Mouse (Mus musculus) adrenal gland, postnatal 4 days (tissue): ENCODE measurements around the gene Tomt. TPM values are rescaled to one million over a fixed set of nuclear protein-coding genes. Genes with fewer than 3 reads are reported as not detected.
A peak's percentile ranks its signal among the peaks of the same experiment; 100 is the strongest.

Source experiments
- DNase-seq, 2 experiments: peaks; one replicate each; pipeline ENCODE4 v3.0.0; 2021 to 2022; ENCODE audit warnings: low spot score in 2 of 2, mixed read lengths in 2 of 2
- total RNA-seq, 2 experiments: library from RNA; stranded (reverse); gene quantifications; 2 replicates each; pipeline ENCODE4 v1.2.3; 2021

The Tomt gene
- total RNA-seq, 2 experiments from 2014 or later, result not detected

DNA sequence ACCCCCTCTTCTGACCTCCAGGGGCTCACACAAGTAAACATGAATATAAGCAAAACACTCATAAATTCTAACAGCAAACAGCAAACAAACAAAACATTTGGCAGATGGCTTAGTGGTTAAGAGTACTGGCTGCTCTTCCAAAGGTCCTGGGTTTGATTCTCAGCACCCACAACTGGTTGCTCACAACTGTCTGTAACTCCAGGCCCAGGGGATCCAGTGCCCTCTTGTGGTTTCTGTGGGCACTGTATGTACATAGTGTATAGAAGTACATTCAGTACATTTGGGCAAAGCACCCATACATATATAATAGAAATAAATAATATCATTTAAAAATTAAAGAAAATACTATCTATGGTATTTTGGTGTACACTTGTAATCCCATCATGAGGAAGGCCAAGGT lies 3.3 kb downstream of the Tomt start:
- no peak for DNase-seq

DNA sequence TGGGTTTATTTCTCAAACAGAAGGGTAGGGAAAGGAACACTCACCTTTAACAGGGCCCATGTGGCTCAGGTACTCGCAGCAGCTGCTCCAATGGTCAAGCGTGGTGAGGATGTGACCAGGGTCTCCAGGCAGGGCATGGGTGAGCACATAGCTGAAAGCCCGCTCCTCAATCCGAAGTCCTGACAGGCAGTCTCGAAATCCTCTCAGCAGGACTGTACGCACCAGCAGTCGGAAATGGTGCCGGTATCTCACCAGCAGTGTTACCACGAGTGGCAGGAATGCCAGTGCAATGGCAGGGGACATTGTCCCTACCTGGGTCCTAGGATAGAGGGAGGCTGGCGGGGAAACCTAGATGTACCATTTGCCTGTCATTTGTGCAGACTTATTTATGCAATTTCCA lies 4.2 kb downstream of the Tomt start:
- no peak for DNase-seq

GRCm38 (mm10) chr7:101900331-101901097 lies 5.6 kb downstream of the Tomt start:
- DNase-seq, result no peak

DNA sequence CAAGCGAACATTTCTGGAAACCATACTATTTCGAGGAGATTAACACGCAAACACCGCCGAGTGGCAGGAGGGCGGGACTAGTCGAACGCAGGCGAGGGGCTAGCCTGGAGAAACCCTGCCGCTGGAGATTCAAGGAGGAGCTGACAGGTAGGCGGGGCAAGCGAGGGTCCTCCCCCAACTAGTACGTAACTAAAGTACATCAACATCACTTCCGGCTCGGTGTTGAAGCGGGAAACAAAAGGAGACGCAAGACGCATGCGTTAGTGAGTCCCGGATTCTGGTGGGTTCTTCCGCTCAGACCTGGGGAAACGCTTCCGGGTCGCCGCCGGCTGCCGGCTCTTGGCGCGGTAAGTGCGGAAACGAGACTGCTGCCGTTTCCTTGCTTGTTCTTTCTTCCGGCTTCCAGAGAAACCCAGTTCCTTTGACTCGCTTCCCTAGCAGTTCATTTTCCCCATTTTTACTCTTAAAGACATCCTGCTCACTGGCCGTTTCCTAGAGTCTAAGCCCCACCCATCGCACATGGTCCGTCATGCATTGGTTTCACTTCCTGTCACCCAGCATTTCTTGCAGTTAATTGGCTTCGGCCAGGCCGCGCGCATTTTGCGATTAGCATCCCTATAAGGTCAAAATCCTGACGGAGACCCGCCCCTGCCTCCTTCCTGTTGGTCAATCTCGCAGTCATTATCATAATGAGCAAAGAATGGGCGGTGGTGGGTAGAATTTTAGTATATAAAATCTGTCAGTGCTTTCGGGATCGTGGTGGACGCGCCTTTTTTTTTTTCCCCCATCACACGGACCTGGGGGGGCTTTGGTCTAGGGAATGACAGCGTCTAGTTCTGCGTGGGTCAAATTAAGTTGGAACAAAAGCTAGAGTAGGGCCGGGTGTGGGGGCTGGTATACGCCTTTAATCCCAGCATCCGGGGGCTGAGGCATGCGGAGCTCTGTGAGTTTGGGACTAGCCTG lies 9.8 kb downstream of the Tomt start:
- peak; percentile 75 to 91 for DNase-seq

- DNase-seq, result no peak
Observed at GRCm38 (mm10) chr7:101895695-101896094, 10.5 kb downstream of the Tomt start.

GRCm38 (mm10) chr7:101888460-101888859 lies 17.7 kb downstream of the Tomt start:
- DNase-seq, result no peak

- no peak for DNase-seq
Observed at GRCm38 (mm10) chr7:101886274-101886673, 19.9 kb downstream of the Tomt start.

GRCm38 (mm10) chr7:101884160-101884559 lies 22.0 kb downstream of the Tomt start:
- no peak for DNase-seq

DNA sequence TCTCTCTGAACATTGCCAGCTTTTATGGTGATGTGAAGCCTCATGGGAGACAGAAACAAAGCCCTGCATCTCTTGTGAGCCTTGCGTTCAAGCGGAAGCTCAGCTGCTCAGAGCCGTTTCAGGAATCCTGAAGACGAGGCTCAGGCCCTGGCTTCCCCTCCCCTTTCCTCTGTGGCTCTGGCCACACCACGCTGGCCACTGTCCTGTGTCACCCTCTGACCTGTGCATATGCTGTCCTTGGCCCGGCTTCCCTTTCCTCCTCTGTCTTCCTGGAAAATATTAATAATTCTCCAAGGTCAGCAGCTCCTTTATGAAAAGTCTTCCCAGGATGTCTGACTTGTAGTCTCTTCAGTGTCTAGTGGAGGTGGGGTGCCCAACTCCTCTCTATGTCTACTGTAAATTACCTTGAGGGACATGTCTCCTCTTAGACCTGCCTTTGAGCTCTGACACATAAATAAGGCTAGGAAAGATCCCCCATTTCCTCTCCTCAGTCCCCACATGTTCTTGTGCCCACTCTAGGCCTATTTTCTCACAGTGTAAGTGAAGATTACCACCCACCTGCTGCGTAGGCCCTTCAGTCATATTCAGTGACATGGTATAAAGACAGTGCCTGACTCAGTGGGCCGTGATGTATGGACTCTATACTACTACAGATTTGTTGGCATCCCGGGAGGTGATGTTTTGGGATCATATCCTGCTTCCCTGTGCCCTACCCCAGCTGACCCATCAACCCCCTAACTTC lies 23.6 kb downstream of the Tomt start:
- DNase-seq, result no peak

- no peak for DNase-seq
Observed at GRCm38 (mm10) chr7:101880855-101881254, 25.3 kb downstream of the Tomt start.

DNA sequence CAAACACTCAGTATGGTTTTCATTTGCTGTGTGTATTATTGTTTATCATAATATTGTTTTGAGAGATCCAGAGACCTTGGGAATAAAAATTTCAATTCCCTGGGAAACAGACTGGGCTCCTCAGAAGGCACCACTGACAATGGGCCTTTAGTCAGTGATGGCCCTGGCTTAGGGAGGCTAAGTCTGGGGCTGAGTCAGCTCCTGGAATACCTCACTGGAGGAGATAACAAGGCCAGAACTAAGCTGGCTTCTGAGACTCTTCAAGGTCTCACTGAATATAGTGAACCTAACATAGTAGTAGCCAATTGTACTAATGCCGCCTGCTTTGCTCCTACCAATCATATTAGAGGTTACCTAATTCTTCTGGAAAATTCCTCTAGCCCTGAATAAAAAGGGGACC lies 30.2 kb downstream of the Tomt start:
- DNase-seq, result no peak

DNA sequence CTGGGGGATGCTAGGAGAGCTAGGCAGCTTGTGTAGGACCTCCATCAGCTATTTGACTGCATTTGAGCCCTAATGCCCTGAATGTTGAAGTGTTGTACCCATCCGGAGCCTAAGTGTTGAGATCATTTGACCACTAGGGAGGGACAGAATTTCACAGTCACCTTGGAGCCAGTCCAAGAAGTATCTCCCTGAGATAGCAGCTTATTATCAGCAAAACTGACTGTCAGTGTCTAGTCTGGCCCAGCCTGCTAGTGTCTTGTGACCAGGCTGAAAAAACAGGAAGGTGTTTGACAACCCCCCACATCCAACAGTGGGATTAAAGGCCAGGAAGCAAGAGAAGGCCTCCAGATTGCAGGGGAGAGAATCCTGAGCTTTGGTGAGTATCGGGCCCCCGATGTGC lies 34.9 kb downstream of the Tomt start:
- no peak for DNase-seq

- no peak for DNase-seq
Observed at GRCm38 (mm10) chr7:101870629-101871028, 35.5 kb downstream of the Tomt start, which contains the start of gene Folr1. Gene Folr1, minus strand, starts transcription at chr7:101870788.

DNA sequence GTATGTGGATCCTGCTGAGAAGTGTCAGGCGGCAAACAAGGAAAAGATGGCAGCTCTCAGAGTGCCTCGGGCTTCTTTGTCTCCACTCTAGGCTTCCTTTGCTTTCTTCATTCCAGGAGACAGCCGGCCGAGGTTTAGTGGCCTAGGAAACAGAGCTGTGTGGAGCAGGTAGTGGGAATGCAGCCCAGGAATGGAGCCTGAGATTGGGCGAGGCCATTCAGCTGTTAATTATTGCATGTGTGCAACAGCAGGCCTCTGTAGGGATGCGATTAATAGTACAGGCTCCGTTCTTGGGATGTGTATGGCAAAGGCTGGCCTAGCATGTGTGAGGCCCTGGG lies 37.0 kb downstream of the Tomt start:
- no peak for DNase-seq

- no peak for DNase-seq
Observed at GRCm38 (mm10) chr7:101868241-101869162, 37.7 kb downstream of the Tomt start.

DNA sequence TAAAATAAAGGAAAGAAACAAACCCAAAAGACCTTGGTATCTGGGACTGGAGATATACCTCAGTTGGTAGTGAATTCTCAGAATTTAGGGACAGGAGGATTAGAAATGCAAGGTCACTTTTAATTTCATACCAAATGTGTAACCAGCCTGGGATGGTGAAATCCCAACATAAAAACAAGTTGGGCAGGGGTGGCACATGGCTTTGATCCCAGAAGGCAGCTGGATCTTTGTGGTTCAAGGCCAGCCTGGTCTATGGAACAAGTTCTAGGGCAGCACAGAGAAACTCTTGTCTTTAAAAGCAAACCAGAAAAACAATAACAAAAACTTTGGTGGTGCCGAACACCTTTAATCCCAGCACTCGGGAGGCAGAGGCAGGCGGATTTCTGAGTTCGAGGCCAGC lies 38.7 kb downstream of the Tomt start:
- DNase-seq, result no peak

DNA sequence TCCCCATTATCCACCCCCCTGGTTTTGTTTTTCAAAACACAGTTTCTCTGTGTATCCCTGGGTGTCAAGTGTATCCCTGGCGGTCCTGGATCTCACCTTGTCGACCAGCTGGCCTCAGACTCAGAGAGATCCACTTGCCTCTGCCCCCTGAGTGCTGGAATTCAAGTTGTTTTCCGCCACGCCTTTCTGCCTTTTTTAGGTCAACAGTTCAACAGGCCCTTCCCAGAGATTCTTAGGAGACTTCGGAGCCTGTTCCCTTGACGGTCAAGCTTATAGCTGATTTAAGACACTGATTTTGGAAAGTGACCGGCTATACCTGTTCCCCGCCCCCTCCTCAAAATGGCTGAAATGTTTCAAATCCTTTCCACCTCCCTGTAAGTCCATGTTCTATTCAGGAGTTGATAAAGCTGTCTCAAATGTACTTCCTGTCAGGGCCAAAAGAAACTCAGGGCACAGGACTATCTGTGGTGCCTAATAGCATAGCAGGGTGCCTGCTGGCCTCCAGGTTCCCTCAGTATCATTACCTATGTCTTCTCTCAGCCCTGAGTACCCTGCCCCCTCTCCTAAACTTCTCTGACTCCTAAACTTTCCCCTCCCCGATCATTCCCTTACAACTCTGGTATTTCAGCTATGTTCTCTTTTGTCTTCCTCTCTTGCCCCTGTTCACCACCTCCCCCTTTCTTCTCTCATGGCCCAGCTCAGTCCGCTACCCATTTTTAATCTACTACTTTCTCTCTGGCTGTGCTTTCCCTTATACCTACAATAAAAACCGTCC lies 39.5 kb downstream of the Tomt start:
- no peak for DNase-seq

DNA sequence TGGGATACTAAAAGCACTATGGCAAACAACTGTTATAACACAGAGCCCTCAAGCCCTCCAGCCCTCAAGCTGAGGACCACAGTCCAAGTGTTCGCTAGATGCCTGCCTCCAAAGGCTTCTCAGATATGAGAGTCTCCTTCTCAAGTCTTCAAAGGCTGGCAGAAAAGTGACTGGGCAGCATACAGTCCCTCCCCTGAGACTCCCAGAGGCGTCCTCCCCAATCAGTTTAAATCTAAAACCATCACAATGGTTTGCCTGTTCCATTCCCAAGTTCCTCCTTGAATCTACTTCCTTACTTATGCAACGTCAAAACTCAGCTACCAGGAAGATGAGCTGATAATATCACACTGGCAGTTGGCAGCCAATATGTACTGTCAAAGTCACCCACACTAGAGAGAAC lies 42.7 kb downstream of the Tomt start, which contains the start of gene Anapc15:
TSS of gene Anapc15 (plus strand) at position 301 of the 400 bp plus-strand sequence.
- DNase-seq, result no peak

DNA sequence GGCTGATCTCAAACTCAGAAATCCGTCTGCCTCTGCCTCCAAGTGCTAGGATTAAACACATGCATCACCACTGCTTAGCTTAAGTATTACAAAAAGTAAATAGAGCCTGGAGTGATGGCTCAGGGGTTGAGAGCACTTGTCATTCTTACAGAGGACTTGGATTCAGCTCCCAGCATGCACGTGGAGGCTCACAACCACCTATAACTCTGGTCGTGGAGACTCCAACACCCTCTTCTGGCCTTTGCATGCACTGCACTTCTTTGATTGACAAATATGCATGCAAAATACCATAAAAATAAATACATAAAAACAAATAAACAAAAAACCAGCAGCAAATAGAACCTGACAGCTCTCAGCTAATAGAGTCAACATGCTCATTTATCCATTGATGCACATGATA lies 43.9 kb downstream of the Tomt start:
- DNase-seq, result no peak

DNA sequence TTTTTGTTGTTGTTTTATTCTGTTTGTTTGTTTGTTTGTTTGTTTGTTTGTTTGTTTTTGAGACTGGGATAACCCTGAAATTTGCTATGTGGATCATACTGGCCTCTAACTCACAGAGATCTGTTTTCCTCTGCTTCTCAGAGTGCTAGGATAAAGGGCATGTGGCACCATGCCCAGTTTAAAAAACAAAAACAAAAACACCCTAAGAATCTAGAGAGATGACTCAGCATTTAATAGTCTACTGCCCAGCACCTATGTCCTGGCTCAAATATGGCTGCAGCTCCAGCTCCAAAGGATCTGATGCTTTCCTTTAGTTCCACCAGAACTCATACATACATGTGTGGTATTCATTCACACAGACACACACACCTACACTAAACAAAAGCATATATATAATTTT lies 45.2 kb downstream of the Tomt start:
- no peak for DNase-seq
